Mouse (Mus musculus) G1E-ER4 (cell line): Measurements from ENCODE around the gene Dip2c. TPM values are rescaled to one million over a fixed set of nuclear protein-coding genes. Genes with fewer than 3 reads are reported as not detected.

Experiments
- GATA1 ChIP-seq: IDR thresholded peaks from one replicate; pipeline ENCODE4 v1.8.0; 2012; ENCODE audit warnings: low read length, inconsistent platforms
- polyA plus RNA-seq: library from polyadenylated mRNA; stranded (reverse); fragments of >175 nt; gene quantifications from 2 replicates; pipeline ENCODE4 v1.2.3, GENCODE M21; 2012

Gene Dip2c
- polyA plus RNA-seq, 1 experiment, result not detected

- TF ChIP-seq GATA1, result no peak
Observed at GRCm38 (mm10) chr13:9692876-9693275, 416.5 kb downstream of the Dip2c start.

GRCm38 (mm10) chr13:9694651-9695050 is 418.3 kb downstream of the Dip2c start:
- TF ChIP-seq GATA1, result no peak

DNA sequence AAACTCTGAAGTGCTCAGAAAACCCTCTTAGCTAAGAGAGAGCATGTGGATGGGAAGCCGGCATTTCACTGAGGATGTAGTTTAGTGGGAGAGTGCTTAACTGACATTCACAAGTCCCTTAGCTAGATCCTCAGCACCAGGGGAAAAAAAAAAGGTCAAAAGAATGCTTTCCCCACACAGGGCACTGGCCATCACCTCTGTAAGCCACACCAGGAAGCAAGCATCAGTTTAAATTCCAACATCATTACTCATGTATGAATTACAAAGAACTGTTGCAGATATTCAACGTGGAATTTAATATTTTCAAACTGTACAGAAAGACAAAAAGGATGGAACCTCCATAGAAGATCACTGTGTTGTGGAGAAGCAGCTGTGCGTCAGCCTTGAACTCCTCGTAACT is 419.1 kb downstream of the Dip2c start:
- TF ChIP-seq GATA1, result no peak

- TF ChIP-seq GATA1, result no peak
Observed at GRCm38 (mm10) chr13:9695809-9696208, 419.5 kb downstream of the Dip2c start.

- TF ChIP-seq GATA1, result no peak
Observed at GRCm38 (mm10) chr13:9697340-9697739, 421.0 kb downstream of the Dip2c start.

DNA sequence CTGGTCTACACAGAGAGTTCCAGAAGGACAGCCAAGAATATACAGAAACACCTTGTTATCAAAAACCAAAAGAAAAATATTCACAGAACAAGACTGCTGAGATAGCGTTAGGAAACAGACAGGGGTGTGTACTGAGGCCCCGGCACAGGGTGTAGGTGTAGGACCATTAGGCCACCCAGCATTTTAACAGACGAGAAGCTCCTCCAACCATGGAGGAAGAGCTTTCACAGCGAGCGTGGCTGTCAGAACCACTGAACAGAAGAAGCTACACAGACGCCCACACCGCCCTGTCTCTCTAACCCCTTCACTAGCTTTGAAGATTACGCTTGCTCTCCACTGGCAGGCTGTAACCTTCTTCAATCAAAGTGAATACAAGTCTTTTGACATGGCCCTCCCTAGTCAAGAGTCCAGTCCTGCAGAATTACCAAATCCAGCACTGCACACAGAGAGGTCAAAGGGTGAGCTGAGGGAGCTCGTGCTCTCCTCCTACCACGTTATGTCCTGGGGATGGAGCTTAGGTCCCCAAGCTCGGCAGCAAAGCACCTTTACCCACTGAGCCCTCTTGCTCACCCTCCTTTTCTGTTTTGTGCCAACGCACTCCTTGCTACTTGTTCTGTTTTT is 426.4 kb downstream of the Dip2c start:
- TF ChIP-seq GATA1, result no peak

GRCm38 (mm10) chr13:9706720-9707119 is 430.4 kb downstream of the Dip2c start:
- no peak for TF ChIP-seq GATA1

DNA sequence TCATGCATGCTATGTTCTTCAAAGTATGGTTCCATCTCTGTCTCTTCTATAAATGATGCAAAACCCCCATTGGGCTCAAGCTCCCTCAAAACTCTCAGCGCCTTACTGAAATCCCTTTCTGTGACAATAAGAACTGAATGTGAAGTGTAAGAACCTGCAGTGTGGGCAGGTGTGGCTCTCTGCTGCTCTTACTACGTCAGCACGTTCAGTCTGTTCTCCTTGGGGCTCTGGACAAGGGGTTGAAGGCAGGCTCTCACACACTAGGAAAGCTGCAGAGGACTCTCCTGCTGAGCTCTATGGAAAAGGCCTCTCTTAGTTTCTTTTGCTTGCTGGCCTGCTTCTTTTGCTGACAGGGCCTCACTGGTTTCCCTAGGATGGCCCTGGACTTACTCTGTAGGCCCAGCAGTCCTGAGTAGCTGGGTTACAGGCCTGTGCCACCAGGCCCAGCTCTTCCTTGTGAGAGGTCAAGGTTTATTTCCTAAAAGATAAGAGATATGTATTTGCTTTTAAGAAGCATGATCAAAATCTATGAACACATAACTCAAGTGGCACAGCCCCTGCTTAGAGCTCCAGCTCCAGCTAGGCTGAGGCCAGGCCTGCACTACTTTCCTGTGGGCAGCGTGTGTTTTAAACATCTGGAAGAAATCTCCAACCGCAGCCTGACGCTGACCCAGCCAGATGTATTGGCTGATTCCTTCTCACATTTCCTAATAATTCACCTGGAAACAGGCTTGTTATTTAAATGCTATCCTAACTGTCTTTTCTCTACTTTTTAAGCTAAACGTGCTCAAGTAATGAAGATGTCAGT is 432.3 kb downstream of the Dip2c start:
- no peak for TF ChIP-seq GATA1

GRCm38 (mm10) chr13:9712409-9712808 is 436.1 kb downstream of the Dip2c start:
- TF ChIP-seq GATA1, result no peak

GRCm38 (mm10) chr13:9712971-9713370 is 436.6 kb downstream of the Dip2c start:
- no peak for TF ChIP-seq GATA1

DNA sequence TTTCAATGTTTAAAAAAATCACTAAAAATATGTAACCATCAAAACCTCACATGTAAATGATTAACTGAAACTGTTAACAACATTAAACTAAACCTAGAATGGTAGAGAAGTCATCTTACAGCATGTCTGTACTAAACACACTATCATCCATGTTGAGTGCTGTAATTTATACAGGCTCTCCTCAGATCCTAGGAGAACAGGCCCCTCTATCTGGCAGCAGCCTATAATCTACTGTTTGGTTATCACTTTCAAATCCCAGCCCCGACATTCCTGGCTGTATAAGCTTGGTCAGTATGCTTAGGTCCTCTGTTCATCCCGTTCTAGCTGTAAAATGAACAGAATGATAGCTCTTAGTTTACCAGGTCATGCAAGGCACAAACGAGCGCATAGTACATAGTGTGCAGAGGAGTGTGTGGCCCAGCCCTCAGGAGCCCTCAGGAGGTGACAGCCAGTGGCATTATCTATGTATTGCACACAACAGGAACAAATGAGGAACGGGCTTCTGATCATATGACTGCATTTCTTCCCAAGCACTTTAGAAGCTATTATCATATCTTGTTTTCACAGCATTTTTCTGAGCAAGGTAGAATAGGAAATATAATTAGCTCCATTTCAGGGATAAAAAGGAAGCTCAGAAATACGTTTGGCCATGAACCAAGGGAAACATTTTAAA is 437.3 kb downstream of the Dip2c start:
- no peak for TF ChIP-seq GATA1

GRCm38 (mm10) chr13:9715224-9715623 is 438.9 kb downstream of the Dip2c start:
- no peak for TF ChIP-seq GATA1

Other genes with a start within 250 kb of the Dip2c start
- 50.6 and 52.1 TPM in 2 replicates for gene Larp4b, start 182.6 kb upstream of the Dip2c start, polyA plus RNA-seq